Mouse (Mus musculus) liver, embryonic 15.5 days (tissue): ENCODE measurements at regions not wholly inside any gene's neighbourhood (a gene's known extent, or its start where the extent isn't known, plus 50 kb on each side); places are given as distances from the start of the nearest gene placed in this dataset.

Experiments
- ATAC-seq: fragments of 200-750 bp; cut with Nextera tagmentation; 2 replicates; pipeline ENCODE4 v1.8.0; 2017; ENCODE audit warnings: moderate number of reproducible peaks, mild to moderate bottlenecking, moderate library complexity; ENCODE audit not compliant: insufficient read depth
- H3K27ac ChIP-seq: fragments of 300-500 bp; sonication (generic); replicated peaks from 2 replicates; pipeline ENCODE4 v1.5.1; 2015; ENCODE audit warnings: mild to moderate bottlenecking, inconsistent platforms
- H3K27me3 ChIP-seq: fragments of 300-500 bp; sonication (generic); 2 replicates; pipeline ENCODE4 v1.6.1; 2015; ENCODE audit warnings: mild to moderate bottlenecking, inconsistent platforms
- H3K36me3 ChIP-seq: fragments of 300-500 bp; sonication (generic); replicated peaks from 2 replicates; pipeline ENCODE4 v1.6.1; 2015; ENCODE audit warnings: moderate library complexity, mild to moderate bottlenecking, inconsistent platforms
- H3K4me1 ChIP-seq: fragments of 300-500 bp; sonication (generic); replicated peaks from 2 replicates; pipeline ENCODE4 v1.6.1; 2015; ENCODE audit warnings: inconsistent platforms
- H3K4me2 ChIP-seq: fragments of 300-500 bp; sonication (generic); 2 replicates; pipeline ENCODE4 v1.6.1; 2015; ENCODE audit warnings: moderate library complexity, mild to moderate bottlenecking, inconsistent platforms
- H3K4me3 ChIP-seq: fragments of 300-500 bp; sonication (generic); replicated peaks from 2 replicates; pipeline ENCODE4 v1.5.1; 2015; ENCODE audit warnings: mild to moderate bottlenecking, inconsistent platforms
- H3K9ac ChIP-seq: fragments of 300-500 bp; sonication (generic); 2 replicates; pipeline ENCODE4 v1.6.1; 2015; ENCODE audit warnings: moderate library complexity, mild to moderate bottlenecking, inconsistent platforms
- H3K9me3 ChIP-seq: fragments of 300-500 bp; sonication (generic); replicated peaks from 2 replicates; pipeline ENCODE4 v1.6.1; 2016; ENCODE audit warnings: inconsistent platforms
- WGBS: fragments of 180-500 bp; shearing (Covaris S2); methylation state at CpG from one replicate; pipeline ENCODE4 v1.1.7; 2015; ENCODE audit warnings: mixed read lengths; ENCODE audit not compliant: insufficient replicate concordance; 5-methylcytosine and 5-hydroxymethylcytosine counted together

GRCm38 (mm10) chr1:64308560-64308959, 186.5 kb upstream of the Klf7 start:
- no peak overlapping the region for H3K27ac ChIP-seq
- 0 out of 2 replicates have a peak, but pooled peaks cover 5% of the 10 kb centered on the region for H3K4me1 ChIP-seq
- WGBS: 61% methylated on average over 15 of the region's 15 CpGs
- no peak for ATAC-seq
- no peaks in the 10 kb centered on the region for H3K27me3 ChIP-seq
- H3K9me3 ChIP-seq: no peaks in the 10 kb centered on the region
- no peaks in the 10 kb centered on the region for H3K36me3 ChIP-seq
- H3K4me2 ChIP-seq: no peak overlapping the region
- no peak overlapping the region for H3K4me3 ChIP-seq
- H3K9ac ChIP-seq: no peak overlapping the region

- H3K36me3 ChIP-seq: no peaks in the 10 kb centered on the region
- H3K27me3 ChIP-seq: no peaks in the 10 kb centered on the region
- WGBS: 52% methylated on average over 10 of the region's 10 CpGs
- H3K4me1 ChIP-seq: peaks cover 5% of the 10 kb centered on the region; the same call in 1 of the 2 replicates
- no peaks in the 10 kb centered on the region for H3K9me3 ChIP-seq
- no peak overlapping the region for H3K4me2 ChIP-seq
- H3K9ac ChIP-seq: no peak overlapping the region
- H3K27ac ChIP-seq: no peak overlapping the region
- no peak for ATAC-seq
- H3K4me3 ChIP-seq: no peak overlapping the region
These were observed 186.0 kb upstream of the Klf7 start for GRCm38 (mm10) chr1:64308088-64308487.

DNA sequence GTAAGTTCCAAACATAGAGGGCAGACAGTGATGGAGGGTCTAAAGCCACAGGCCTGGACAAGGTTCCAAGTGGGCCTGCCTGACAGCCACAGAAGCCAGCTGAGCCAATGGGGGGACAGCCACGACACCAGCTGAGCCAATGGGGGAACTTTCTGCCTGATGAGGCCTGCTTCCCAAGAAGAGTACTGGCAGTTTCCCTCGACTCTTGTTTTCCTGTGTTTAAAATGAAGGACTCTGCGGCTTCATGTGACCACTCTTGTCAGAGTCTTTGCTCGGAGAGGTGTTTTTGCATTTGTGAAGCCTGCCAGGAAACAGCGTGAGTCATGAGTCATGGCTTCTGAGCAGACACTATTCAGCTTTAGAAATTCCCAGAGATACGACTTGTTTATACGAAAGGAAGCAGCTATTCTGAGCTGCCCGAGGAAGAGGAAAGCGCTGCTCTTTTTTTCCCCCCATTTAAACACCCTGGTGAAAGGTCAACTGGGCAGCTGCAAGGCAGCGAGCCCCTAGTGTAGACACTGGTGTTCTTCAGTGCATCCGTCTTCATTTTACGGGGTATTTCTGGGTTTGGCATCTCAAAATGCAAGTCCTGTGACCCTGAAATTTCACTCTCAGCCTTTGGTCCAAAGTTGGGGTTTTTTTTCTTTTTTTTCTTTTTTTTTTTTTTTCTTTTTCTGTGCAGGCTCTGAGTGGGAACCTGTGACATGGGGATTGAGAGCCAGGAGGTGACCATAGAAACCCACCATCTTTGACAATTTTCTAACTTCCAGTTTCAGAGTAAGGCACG, 183.5 kb upstream of the Klf7 start:
- no peaks in the 10 kb centered on the region for H3K36me3 ChIP-seq
- H3K4me3 ChIP-seq: no peak overlapping the region
- H3K27ac ChIP-seq: peak overlapping the region; percentile 57
- H3K4me2 ChIP-seq: no peak overlapping the region
- no peaks in the 10 kb centered on the region for H3K27me3 ChIP-seq
- H3K9ac ChIP-seq: no peak overlapping the region
- no peaks in the 10 kb centered on the region for H3K9me3 ChIP-seq
- 25% methylated on average over 13 of the region's 13 CpGs for WGBS
- peak; percentile 34; the same call in 1 of the 2 replicates for ATAC-seq
- H3K4me1 ChIP-seq: peaks cover 5% of the 10 kb centered on the region; the same call in 1 of the 2 replicates

- 1% methylated on average over 8 of the region's 10 CpGs for WGBS
- peak overlapping the region; percentile 42 for H3K4me2 ChIP-seq
- H3K4me3 ChIP-seq: peak overlapping the region; percentile 15; the same call in 1 of the 2 replicates
- no peaks in the 10 kb centered on the region for H3K9me3 ChIP-seq
- no peaks in the 10 kb centered on the region for H3K36me3 ChIP-seq
- H3K9ac ChIP-seq: no peak overlapping the region
- peak overlapping the region; percentile 41 for H3K27ac ChIP-seq
- no peak for ATAC-seq
- peaks cover 5% of the 10 kb centered on the region; the same call in 1 of the 2 replicates for H3K4me1 ChIP-seq
- no peaks in the 10 kb centered on the region for H3K27me3 ChIP-seq
These were observed 180.8 kb upstream of the Klf7 start for GRCm38 (mm10) chr1:64302833-64303358.

GRCm38 (mm10) chr1:64301530-64302061, 179.5 kb upstream of the Klf7 start:
- peak; percentile 34 for ATAC-seq
- Histone ChIP-seq H3K27ac (no peak overlapping the region), H3K4me2 (no peak overlapping the region)

GRCm38 (mm10) chr1:64300951-64301529, 179.0 kb upstream of the Klf7 start:
- no peak overlapping the region for H3K9ac ChIP-seq
- no peaks in the 10 kb centered on the region for H3K27me3 ChIP-seq
- H3K4me2 ChIP-seq: no peak overlapping the region
- H3K9me3 ChIP-seq: no peaks in the 10 kb centered on the region
- H3K4me1 ChIP-seq: peaks cover 5% of the 10 kb centered on the region; the same call in 1 of the 2 replicates
- no peak; the same call in 1 of the 2 replicates for ATAC-seq
- H3K4me3 ChIP-seq: no peak overlapping the region
- H3K36me3 ChIP-seq: no peaks in the 10 kb centered on the region
- no peak overlapping the region for H3K27ac ChIP-seq
- 45% methylated on average over 8 of the region's 8 CpGs for WGBS

More at GRCm38 (mm10) chr1:64301530-64302061, 179.5 kb upstream of the Klf7 start:
- 20% methylated on average over 6 of the region's 6 CpGs for WGBS
- Histone ChIP-seq H3K4me3 (no peak overlapping the region), H3K4me1 (peaks cover 5% of the 10 kb centered on the region; the same call in 1 of the 2 replicates), H3K9me3 (no peaks in the 10 kb centered on the region), H3K9ac (no peak overlapping the region), H3K27me3 (no peaks in the 10 kb centered on the region), H3K36me3 (no peaks in the 10 kb centered on the region)

- 54% methylated on average over 2 of the region's 2 CpGs for WGBS
- H3K4me2 ChIP-seq: no peak overlapping the region
- no peak for ATAC-seq
These were observed 176.9 kb upstream of the Klf7 start for GRCm38 (mm10) chr1:64298950-64299349.

DNA sequence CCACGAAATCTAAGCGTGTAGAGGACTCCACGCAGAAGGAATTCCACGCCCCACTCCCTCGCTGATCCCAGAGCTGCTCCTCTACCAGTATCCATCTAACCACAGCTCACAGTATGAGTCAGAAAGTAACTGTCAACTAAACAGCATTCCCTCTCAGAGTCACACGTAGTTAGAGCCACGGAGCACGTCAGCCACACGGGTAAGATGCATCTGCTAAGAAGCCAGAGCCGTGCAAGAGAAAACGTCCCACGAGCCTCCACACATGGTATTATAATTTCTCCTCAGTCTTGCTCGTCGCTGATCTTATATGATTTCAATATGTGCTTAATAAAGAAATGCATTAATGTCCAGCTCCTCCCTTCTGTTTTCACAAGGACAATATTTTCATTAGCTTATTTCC, 176.1 kb upstream of the Klf7 start:
- Histone ChIP-seq H3K9me3 (no peaks in the 10 kb centered on the region), H3K9ac (no peak overlapping the region), H3K4me3 (no peak overlapping the region), H3K4me1 (peaks cover 4% of the 10 kb centered on the region; the same call in 1 of the 2 replicates), H3K27ac (no peak overlapping the region), H3K27me3 (no peaks in the 10 kb centered on the region), H3K36me3 (no peaks in the 10 kb centered on the region), H3K4me2 (no peak overlapping the region)
- ATAC-seq: no peak
- WGBS: 69% methylated on average over 14 of the region's 14 CpGs

More at GRCm38 (mm10) chr1:64298950-64299349, 176.9 kb upstream of the Klf7 start:
- H3K27me3 ChIP-seq: no peaks in the 10 kb centered on the region
- H3K4me3 ChIP-seq: no peak overlapping the region
- no peaks in the 10 kb centered on the region for H3K9me3 ChIP-seq
- no peak overlapping the region for H3K27ac ChIP-seq
- H3K9ac ChIP-seq: no peak overlapping the region
- no peaks in the 10 kb centered on the region for H3K36me3 ChIP-seq
- peaks cover 4% of the 10 kb centered on the region; the same call in 1 of the 2 replicates for H3K4me1 ChIP-seq

DNA sequence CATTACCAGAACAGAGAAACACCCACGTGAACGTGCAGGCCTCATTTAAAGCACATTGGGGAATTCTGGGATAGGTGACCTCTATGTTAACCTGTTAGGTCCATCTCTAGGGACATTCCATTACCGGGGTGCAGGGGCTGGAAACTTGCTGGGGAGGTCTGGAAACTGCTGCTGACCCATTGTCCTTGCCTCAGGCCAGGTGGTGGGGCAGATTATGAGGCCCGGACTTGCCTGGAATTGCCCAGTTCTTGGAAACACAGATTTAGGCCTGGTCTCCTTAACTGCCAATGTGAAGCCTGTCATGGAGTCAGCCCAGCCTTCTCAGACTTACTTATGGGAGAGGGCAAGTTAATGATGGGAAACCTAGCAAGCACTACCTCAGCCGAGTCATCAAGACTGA, 175.3 kb upstream of the Klf7 start:
- no peaks in the 10 kb centered on the region for H3K9me3 ChIP-seq
- 65% methylated on average over 5 of the region's 5 CpGs for WGBS

DNA sequence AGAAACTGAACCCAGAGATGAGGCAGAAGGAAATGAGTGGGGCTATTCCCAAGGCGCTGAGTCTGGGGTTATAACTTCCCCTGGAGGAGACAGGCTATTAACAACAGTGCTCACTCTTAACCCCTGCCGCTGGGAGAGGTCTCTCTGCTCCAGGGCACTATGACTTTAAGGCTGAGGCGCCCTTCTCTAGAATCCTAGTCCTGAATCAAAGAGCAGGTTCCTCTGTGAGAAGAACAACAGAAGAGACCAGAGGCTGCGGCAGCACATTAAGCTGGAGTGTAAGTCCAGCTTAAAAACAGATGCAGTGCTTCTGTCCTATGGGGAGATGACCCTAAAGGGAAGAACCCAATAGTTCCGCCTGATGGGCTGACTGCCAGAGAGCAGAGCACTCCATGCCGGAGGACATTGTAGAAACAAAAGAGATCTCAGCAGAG, 173.4 kb upstream of the Klf7 start:
- no peaks in the 10 kb centered on the region for H3K9me3 ChIP-seq

More for the DNA sequence above, 175.3 kb upstream of the Klf7 start:
- Histone ChIP-seq H3K4me3 (no peak overlapping the region), H3K36me3 (no peaks in the 10 kb centered on the region), H3K27me3 (no peaks in the 10 kb centered on the region), H3K27ac (no peak overlapping the region), H3K9ac (no peak overlapping the region), H3K4me1 (0 out of 2 replicates have a peak, but pooled peaks cover 4% of the 10 kb centered on the region), H3K4me2 (no peak overlapping the region)
- no peak for ATAC-seq

DNA sequence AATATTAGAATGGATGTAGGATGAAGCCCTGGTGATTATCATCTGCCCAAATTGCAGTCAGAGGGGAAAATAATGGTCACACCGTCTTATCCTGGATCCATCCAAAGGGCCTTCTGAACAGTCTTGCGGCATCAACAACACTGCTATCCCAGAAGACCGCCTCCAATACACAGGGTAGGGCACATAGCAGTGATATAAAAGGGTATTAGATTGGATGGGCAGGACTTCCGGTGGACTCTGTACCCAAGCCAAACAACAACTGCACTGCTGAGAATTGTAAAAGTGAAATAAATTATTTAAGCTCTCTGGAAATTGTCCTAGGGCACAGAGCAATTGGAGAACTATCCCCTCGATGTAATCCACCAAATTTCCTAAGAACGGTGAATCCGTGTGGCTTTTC, 173.0 kb upstream of the Klf7 start:
- Histone ChIP-seq H3K4me2 (no peak overlapping the region), H3K27me3 (no peaks in the 10 kb centered on the region), H3K4me3 (no peak overlapping the region), H3K36me3 (no peaks in the 10 kb centered on the region), H3K27ac (no peak overlapping the region), H3K9ac (no peak overlapping the region), H3K9me3 (no peaks in the 10 kb centered on the region), H3K4me1 (0 out of 2 replicates have a peak, but pooled peaks cover 4% of the 10 kb centered on the region)
- no peak for ATAC-seq
- 48% methylated on average over 7 of the region's 7 CpGs for WGBS

More for the DNA sequence above, 173.4 kb upstream of the Klf7 start:
- 40% methylated on average over 6 of the region's 6 CpGs for WGBS
- Histone ChIP-seq H3K4me2 (no peak overlapping the region), H3K4me3 (no peak overlapping the region), H3K27ac (no peak overlapping the region), H3K27me3 (no peaks in the 10 kb centered on the region), H3K9ac (no peak overlapping the region), H3K4me1 (0 out of 2 replicates have a peak, but pooled peaks cover 4% of the 10 kb centered on the region), H3K36me3 (no peaks in the 10 kb centered on the region)
- no peak for ATAC-seq
